Mouse (Mus musculus) embryonic facial prominence, embryonic 13.5 days (tissue): ENCODE data around the gene Tsc22d3. TPM values are rescaled to one million over a fixed set of nuclear protein-coding genes. Genes with fewer than 3 reads are reported as not detected.
"Not testable (repeated sequence)": the region's sequence is repeated elsewhere in the genome, so short reads cannot be mapped to it uniquely, and the experiment has no call there.

ENCODE experiments used
- ATAC-seq: fragments of 200-750 bp; cut with Nextera tagmentation; 2 replicates; pipeline ENCODE4 v1.8.0; 2017; ENCODE audit warnings: low read depth; ENCODE audit not compliant: insufficient number of reproducible peaks, insufficient read depth, low FRiP score, low TSS enrichment
- H3K27ac ChIP-seq: fragments of 300-500 bp; sonication (generic); 2 replicates; pipeline ENCODE4 v1.5.1; 2015; ENCODE audit warnings: moderate library complexity, mild to moderate bottlenecking, inconsistent platforms
- H3K27me3 ChIP-seq: fragments of 300-500 bp; sonication (generic); 2 replicates; pipeline ENCODE4 v1.6.1; 2015; ENCODE audit warnings: mild to moderate bottlenecking, inconsistent platforms
- H3K36me3 ChIP-seq: fragments of 300-500 bp; sonication (generic); 2 replicates; pipeline ENCODE4 v1.6.1; 2015; ENCODE audit warnings: mild to moderate bottlenecking, inconsistent platforms
- H3K4me1 ChIP-seq: fragments of 300-500 bp; sonication (generic); 2 replicates; pipeline ENCODE4 v1.6.1; 2015; ENCODE audit warnings: inconsistent platforms
- H3K4me2 ChIP-seq: fragments of 300-500 bp; sonication (generic); 2 replicates; pipeline ENCODE4 v1.6.1; 2015; ENCODE audit warnings: moderate library complexity, mild to moderate bottlenecking, inconsistent platforms
- H3K4me3 ChIP-seq: fragments of 300-500 bp; sonication (generic); 2 replicates; pipeline ENCODE4 v1.5.1; 2015; ENCODE audit warnings: mild to moderate bottlenecking, inconsistent platforms
- H3K9ac ChIP-seq: fragments of 300-500 bp; sonication (generic); 2 replicates; pipeline ENCODE4 v1.6.1; 2015; ENCODE audit warnings: mild to moderate bottlenecking, inconsistent platforms
- H3K9me3 ChIP-seq: fragments of 300-500 bp; sonication (generic); 2 replicates; pipeline ENCODE4 v1.6.1; 2016; ENCODE audit warnings: inconsistent platforms
- WGBS: fragments of 180-500 bp; shearing (Covaris S2); methylation state at CpG from one replicate; pipeline ENCODE4 v1.1.7; 2015; ENCODE audit warnings: mixed read lengths; 5-methylcytosine and 5-hydroxymethylcytosine counted together
- polyA plus RNA-seq: library from polyadenylated mRNA; unstranded; fragments of >200 nt; fragmentation: Nextera tagmentation; extraction: Ambion mirVana; gene quantifications from 2 replicates; pipeline ENCODE4 v1.2.1, GENCODE M21; 2015

The Tsc22d3 gene
- polyA plus RNA-seq, 1 experiment from 2014 or later = 105 TPM

DNA sequence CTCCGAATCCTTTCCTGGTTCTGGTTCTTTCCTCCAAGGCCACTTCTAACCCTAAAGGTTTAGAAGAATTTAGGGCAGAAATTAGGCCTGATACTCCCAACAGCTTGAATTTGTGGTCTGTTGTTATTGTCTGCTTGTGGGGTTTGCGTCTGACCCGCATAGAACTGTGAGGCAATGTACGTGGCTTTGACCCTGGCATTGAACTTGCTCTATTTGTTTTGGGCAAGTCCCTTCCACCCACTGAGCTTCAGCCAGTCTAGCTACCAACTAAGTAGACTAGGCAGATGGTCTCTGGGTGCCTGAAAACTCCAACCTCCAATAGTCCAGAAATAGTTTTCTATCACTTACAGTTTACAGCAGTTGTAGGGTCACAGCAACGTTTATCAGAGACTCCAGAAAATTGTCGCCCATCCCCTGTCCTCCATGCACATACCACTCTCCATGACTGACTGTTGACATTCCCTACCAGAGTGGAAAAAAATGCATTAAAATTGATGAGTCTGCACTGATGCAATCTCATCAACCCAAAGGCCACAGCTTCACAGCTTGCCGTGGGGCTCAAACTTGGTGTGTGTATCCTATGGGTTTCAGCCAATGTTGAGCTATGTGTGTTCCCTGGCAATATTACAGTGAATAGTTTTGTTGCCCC, 74.7 kb downstream of the Tsc22d3 start:
- no peak overlapping the region for H3K9ac ChIP-seq
- H3K4me2 ChIP-seq = no peak overlapping the region
- no peak for ATAC-seq
- WGBS = 87% methylated on average over 7 of the region's 7 CpGs
- peaks cover 27% of the 10 kb centered on the region for H3K27me3 ChIP-seq
- H3K36me3 ChIP-seq = no peaks in the 10 kb centered on the region
- no peaks in the 10 kb centered on the region for H3K9me3 ChIP-seq
- H3K27ac ChIP-seq = no peak overlapping the region
- H3K4me1 ChIP-seq = peaks cover 5% of the 10 kb centered on the region; the same call in 1 of the 2 replicates
- no peak overlapping the region for H3K4me3 ChIP-seq

DNA sequence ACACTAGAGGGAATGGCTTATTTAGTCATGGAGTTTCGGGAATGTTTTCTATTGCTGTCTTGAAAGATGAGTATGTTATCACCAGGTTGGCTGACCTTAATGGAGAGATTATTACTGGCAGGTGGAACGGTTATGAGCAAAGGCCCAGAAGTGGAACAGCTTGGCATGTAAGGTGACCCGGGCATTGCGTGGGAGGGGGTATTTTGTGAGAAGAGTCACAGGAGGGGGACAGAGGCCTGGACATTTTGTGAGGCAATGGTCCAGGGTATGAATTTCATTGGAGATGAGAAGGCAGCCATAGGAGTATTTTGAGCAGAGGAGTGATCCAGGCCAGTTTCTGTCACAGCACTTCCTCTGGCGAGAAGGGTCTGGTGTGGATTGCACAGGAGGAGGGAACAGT, 76.2 kb downstream of the Tsc22d3 start:
- Histone ChIP-seq H3K9me3 (no peaks in the 10 kb centered on the region), H3K4me3 (no peak overlapping the region), H3K36me3 (no peaks in the 10 kb centered on the region), H3K4me1 (peaks cover 8% of the 10 kb centered on the region; the same call in 1 of the 2 replicates), H3K27me3 (peaks cover 36% of the 10 kb centered on the region), H3K4me2 (no peak overlapping the region), H3K27ac (no peak overlapping the region), H3K9ac (no peak overlapping the region)
- WGBS = 81% methylated on average over 5 of the region's 5 CpGs
- no peak for ATAC-seq

DNA sequence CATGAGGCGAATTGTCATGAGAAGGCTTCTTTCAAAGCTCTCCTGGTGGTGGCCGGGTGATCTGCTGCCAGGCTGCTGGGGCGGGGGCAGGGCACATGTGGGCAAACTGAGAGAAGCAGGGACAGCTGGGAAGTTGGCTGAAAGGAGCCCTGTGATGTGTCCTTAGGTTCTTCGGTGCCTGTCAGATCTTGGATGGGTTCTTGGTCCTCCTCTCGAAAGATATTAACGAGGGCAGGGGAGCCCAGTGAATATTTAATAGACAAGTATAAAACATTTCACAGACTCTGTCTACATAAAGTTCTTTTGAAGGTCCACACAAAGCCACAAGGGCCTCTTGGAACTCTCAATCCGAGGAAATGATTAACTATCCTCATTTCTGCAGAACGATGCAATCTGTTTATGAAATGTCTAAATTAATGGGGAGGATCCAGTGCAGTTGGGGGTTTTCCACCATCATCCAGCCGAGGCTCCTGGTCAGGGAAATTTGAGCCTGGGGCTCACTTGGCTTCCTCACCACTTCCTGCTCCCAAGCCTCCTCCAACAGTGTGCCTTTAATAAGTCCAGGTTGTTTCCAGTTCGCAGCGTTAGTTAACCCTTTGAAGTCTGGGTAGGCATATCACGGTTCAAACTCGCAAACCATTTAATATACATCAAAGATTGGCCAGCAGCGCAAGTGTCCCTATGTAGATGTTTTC, 78.2 kb downstream of the Tsc22d3 start:
- H3K36me3 ChIP-seq = no peaks in the 10 kb centered on the region
- no peak overlapping the region for H3K4me2 ChIP-seq
- ATAC-seq = no peak
- H3K4me3 ChIP-seq = no peak overlapping the region
- peaks cover 6% of the 10 kb centered on the region; the same call in 1 of the 2 replicates for H3K4me1 ChIP-seq
- 47% methylated on average over 14 of the region's 14 CpGs for WGBS
- H3K9ac ChIP-seq = no peak overlapping the region
- peaks cover 40% of the 10 kb centered on the region for H3K27me3 ChIP-seq
- H3K9me3 ChIP-seq = no peaks in the 10 kb centered on the region
- no peak overlapping the region for H3K27ac ChIP-seq

DNA sequence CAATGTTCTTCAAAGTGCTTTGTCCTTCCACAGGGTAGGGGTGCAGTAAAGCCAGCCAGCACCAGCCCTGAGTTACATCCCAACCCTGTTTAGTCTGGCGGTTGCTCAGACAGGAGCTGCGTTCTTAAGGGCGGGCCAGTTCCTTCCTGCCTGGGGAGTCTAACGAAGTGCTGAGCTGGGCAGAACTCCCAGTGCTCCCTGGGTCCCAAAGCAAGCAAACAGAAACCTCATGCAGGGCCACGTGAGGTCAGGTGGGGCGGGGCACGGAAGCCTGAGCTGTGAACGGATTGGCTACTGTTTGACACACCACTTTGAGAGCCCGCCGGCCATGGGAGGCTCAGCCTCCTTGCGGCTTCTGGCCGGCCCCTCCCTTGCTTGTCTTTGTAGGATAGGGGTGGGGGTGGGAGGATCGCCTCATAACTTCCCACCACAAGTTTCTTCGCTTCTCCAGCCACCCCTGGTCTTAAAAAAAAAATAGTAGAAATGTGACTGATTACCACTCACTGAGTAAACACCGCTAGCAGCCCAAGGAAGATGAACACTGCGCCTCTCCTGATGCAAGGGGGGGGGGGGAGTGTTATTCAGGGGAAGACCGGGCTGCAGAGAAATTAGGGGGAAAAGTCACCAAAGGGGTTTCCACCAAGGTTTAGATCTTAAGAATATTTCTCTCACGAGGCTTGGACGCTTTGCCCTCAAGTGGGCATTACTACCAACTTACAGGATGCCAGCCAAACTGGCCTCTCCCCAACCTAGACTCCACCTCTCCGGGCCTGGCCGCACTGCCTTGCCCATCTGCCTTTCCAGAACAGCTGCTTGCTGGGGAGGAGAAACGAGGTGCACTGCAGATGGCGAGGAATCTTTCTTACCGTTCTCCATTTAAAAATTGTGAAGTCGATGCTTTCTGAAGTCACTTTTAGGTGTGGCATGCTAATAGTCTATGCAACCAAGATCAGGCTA, 80.0 kb downstream of the Tsc22d3 start:
- 30% methylated on average over 25 of the region's 25 CpGs for WGBS
- peak overlapping the region; percentile 24 for H3K4me3 ChIP-seq
- peaks cover 6% of the 10 kb centered on the region; the same call in 1 of the 2 replicates for H3K4me1 ChIP-seq
- peaks cover 36% of the 10 kb centered on the region for H3K27me3 ChIP-seq
- H3K4me2 ChIP-seq = peak overlapping the region; percentile 52
- H3K9ac ChIP-seq = no peak overlapping the region
- H3K27ac ChIP-seq = peak overlapping the region; percentile 84
- ATAC-seq = peak; percentile 95
- no peaks in the 10 kb centered on the region for H3K9me3 ChIP-seq
- no peaks in the 10 kb centered on the region for H3K36me3 ChIP-seq

DNA sequence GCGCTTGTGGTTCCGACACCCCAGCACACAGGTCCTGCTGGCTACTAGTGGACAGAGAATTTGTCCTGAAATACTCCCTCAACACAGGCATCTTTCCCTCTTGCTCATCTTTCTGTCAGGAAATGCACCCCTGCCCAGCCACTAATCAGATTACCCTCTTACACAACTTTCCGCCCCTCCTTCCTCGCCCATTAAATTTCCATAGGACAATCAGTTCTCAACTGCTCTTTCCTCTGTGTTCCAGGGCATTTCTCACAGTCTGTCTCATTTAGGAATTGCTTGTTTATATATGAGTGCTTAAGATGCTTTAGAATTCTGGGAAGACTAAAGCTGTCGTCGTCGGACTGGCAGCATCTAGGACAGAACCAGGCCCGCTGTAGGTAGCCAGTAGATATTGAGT, 82.1 kb downstream of the Tsc22d3 start:
- H3K4me3 ChIP-seq = no peak overlapping the region
- no peak for ATAC-seq
- H3K27ac ChIP-seq = no peak overlapping the region
- peaks cover 54% of the 10 kb centered on the region for H3K27me3 ChIP-seq
- no peaks in the 10 kb centered on the region for H3K9me3 ChIP-seq
- H3K9ac ChIP-seq = no peak overlapping the region
- no peaks in the 10 kb centered on the region for H3K36me3 ChIP-seq
- H3K4me1 ChIP-seq = peaks cover 6% of the 10 kb centered on the region; the same call in 1 of the 2 replicates
- 76% methylated on average over 8 of the region's 8 CpGs for WGBS
- no peak overlapping the region for H3K4me2 ChIP-seq

DNA sequence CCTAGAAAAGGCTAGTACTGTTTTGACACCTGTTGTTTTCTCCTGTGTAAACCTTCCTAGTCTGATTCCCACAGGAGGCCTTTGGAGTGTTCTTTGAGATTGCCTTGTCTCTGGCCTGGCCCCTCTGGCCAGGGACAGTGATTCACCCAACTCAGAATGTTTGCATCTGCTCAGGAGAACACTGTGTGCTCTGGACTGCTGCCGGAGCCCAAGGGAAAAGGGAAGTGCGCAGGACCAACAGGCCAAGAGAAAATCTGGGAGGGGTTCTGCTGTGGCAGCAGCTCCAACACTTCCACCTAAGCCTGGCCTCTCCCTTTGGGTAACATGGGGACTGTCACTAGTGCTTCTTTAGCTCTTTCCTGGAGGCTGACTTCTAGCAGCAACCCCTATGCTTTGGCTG, 87.1 kb downstream of the Tsc22d3 start:
- H3K4me1 ChIP-seq = peaks cover 7% of the 10 kb centered on the region; the same call in 1 of the 2 replicates
- ATAC-seq = no peak

DNA sequence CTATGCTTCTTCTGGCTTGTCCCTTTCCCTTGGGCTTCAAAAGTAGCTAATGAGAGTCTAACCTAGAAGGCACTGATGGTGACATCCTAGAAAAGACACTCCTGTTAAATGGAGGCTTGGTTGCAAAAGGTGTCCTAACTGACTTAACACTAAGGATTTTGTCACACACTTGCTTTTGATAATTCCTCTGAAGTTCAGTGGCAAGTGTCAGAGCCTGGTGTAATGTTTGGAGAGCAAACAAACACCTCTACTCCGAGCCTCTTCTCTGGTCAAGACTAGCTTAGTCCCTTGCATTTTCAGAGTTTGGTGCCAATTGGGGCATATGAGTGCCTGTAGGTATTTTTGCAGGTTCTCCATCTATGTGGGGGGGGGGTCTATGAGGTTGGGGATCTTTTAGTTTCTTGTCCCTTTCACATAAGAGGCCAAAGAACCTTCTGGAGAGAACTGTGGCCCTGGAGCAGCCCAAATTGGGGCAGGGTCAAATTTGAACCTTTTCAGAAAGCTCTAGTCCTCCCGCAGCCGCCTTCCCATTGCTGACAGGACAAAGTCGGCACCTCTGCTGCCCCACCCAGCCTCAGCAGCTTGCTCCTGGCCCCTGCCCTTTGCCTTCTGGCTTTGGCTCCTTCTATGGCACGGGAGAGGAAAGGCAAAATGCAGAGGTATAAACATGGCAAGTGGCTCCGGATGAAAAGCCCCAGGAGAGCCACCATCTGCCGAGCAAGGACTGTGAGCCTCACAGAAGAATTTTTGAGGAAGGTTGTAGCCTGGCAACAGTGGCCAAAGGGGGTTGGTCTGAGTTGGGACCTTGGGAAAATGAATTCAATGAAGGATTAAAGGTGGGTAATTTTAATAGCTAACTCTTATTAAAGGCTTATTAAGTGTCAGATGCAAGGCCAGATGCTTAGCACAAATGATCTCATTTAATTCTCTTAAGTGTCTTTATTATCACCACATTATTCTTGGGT, 88.5 kb downstream of the Tsc22d3 start:
- Histone ChIP-seq H3K27me3 (peaks cover 56% of the 10 kb centered on the region), H3K4me3 (no peak overlapping the region), H3K9ac (no peak overlapping the region), H3K4me1 (peaks cover 7% of the 10 kb centered on the region; the same call in 1 of the 2 replicates), H3K36me3 (no peaks in the 10 kb centered on the region), H3K4me2 (peak overlapping the region; percentile 50; the same call in 1 of the 2 replicates), H3K9me3 (no peaks in the 10 kb centered on the region), H3K27ac (peak overlapping the region; percentile 83)
- 62% methylated on average over 7 of the region's 7 CpGs for WGBS
- no peak for ATAC-seq

More for the DNA sequence above, 87.1 kb downstream of the Tsc22d3 start:
- H3K4me2 ChIP-seq = no peak overlapping the region
- H3K27ac ChIP-seq = no peak overlapping the region
- H3K27me3 ChIP-seq = peaks cover 63% of the 10 kb centered on the region
- H3K36me3 ChIP-seq = no peaks in the 10 kb centered on the region
- H3K9ac ChIP-seq = no peak overlapping the region
- H3K9me3 ChIP-seq = no peaks in the 10 kb centered on the region
- 90% methylated on average over 2 of the region's 2 CpGs for WGBS
- H3K4me3 ChIP-seq = no peak overlapping the region

DNA sequence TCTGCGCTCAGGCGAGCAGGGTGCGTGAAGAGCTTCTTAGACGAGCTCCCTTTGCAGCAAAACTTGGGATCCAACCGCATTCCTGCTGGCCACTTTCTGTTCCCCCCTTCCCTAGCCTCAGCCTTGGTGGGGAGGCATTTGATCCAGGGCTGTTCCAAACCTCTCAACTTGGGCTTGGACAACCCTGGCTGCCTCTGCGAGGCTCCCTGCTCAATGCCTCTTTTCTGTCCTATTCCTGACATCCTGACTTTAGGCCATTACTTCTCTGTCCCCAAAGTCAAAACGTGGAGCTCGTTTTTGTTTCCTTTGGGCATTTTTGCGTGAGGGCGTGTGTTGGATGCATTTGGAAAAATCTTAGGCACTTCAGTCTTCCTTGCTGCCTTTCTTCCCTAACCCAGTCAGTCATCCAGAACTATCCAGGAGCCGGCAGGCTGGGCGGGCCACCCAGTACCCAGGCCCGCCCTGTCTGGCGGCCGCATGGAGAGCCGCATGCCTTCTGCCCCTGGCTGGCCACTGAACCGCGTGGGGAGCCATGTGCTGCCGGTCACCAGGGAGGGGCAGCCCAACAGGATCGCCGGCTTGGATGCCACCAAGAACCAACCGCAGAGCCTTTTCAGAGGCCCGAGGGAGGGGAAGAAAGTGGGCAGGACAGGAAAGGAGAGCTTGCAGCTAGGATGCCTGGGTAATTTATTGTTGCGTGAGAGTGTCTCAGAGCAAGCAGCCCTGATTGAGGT, 89.6 kb downstream of the Tsc22d3 start:
- no peak for ATAC-seq
- H3K27ac ChIP-seq = peak overlapping the region; percentile 83
- peaks cover 63% of the 10 kb centered on the region for H3K27me3 ChIP-seq
- H3K36me3 ChIP-seq = no peaks in the 10 kb centered on the region
- H3K9ac ChIP-seq = peak overlapping the region; percentile 52; the same call in 1 of the 2 replicates
- H3K4me3 ChIP-seq = peak overlapping the region; percentile 16; the same call in 1 of the 2 replicates
- H3K4me2 ChIP-seq = peak overlapping the region; percentile 50
- WGBS = 41% methylated on average over 24 of the region's 24 CpGs
- no peaks in the 10 kb centered on the region for H3K9me3 ChIP-seq
- H3K4me1 ChIP-seq = peaks cover 7% of the 10 kb centered on the region; the same call in 1 of the 2 replicates

DNA sequence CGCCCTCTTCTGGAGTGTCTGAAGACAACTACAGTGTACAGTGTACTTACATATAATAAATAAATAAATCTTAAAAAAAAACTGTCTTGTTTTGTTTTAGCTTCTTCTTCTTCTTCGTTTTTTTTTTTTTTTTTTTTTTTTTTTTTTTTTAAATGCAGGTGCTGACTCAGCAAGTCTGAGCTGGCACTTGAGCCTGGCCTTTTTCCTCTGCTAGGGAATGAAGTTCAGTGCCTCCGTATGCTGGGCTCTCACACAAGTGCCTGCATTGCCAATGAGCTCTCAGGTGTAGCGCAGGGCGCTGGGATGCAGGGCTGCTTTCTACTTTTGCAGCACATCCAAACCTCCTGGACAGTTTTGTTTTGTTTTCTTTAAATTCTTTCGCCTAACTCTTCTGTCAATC, 90.6 kb downstream of the Tsc22d3 start:
- WGBS = 45% methylated on average over 6 of the region's 6 CpGs
- H3K27ac ChIP-seq = peak overlapping the region; percentile 28; the same call in 1 of the 2 replicates
- peaks cover 58% of the 10 kb centered on the region for H3K27me3 ChIP-seq

DNA sequence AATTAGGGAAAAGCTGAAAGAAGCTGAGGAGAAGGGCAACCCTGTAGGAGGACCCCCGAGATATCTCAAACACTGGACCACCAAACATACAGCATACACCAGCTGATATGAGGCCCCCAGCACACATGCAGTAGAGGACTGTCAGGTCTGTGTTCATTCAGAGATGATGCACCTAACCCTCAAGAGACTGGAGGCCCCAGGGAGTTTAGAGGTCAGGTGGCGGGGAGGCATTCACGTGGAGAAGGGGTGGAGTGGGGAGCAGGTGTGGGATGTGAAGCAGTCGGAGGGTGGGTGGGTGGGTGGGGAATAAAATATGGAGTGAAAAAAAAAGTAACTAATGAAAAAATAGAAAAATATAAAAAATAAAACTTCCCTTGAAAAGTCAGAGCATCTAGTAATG, 91.7 kb downstream of the Tsc22d3 start:
- H3K4me2 ChIP-seq, ATAC-seq, H3K27ac ChIP-seq, H3K9me3 ChIP-seq, H3K36me3 ChIP-seq, H3K4me3 ChIP-seq, H3K9ac ChIP-seq: not testable (repeated sequence)
- 87% methylated on average over 4 of the region's 4 CpGs for WGBS
- H3K4me1 ChIP-seq = peaks cover 12% of the 10 kb centered on the region; the same call in 1 of the 2 replicates
- peaks cover 48% of the 10 kb centered on the region for H3K27me3 ChIP-seq

More for the DNA sequence above, 90.6 kb downstream of the Tsc22d3 start:
- no peaks in the 10 kb centered on the region for H3K36me3 ChIP-seq
- H3K4me3 ChIP-seq = no peak overlapping the region
- H3K9me3 ChIP-seq = no peaks in the 10 kb centered on the region
- H3K4me1 ChIP-seq = peaks cover 12% of the 10 kb centered on the region; the same call in 1 of the 2 replicates
- no peak for ATAC-seq
- no peak overlapping the region for H3K9ac ChIP-seq
- no peak overlapping the region for H3K4me2 ChIP-seq
